Mouse (Mus musculus) heart, postnatal 0 days (tissue): Measurements from ENCODE around the gene Kcnf1.

Experiments
- CTCF ChIP-seq: IDR thresholded peaks from 2 replicates; pipeline ENCODE4 v1.5.1; 2016; ENCODE audit warnings: antibody characterized with exemption, control low read depth, low read depth
- EP300 ChIP-seq: IDR thresholded peaks from 2 replicates; pipeline ENCODE4 v1.6.1; 2016; ENCODE audit warnings: antibody characterized with exemption, low read depth

DNA sequence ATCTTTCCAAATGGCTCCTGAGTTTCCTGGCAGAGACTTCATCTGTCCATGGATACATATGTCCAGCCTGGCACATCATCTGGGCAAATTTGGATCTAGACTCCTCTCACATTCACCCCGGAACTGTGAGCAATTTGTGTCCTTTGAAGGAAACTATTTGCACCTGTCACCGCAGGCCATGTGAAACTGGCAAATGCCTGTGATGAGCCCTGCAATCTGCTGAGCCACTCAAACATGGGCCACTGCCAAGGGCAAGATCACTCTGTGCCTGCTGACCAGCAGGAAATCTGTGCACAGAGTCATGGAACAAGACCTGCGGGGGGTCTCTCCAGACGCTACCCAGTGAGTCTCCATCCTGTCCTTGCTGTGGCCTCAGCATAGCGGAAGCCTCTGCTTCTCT is 48.3 kb upstream of the Kcnf1 start:
- TF ChIP-seq CTCF (no peak), EP300 (no peak)
